Mouse (Mus musculus): ENCODE data around the gene Galnt18.

The Galnt18 gene

GRCm38 (mm10) chr7:111779504-111780242, at the start of gene Galnt18:
Gene Galnt18, minus strand, starts transcription at chr7:111779977.
- DNase-seq (ENCODE audit: low read depth, low spot score): peak; percentile 67

- no peak for DNase-seq (ENCODE audit: low read depth, low spot score)
Observed at GRCm38 (mm10) chr7:111827337-111827736, 47.6 kb upstream of the Galnt18 start.

GRCm38 (mm10) chr7:111813093-111813492, 33.3 kb upstream of the Galnt18 start:
- DNase-seq (ENCODE audit: low read depth, low spot score): no peak

GRCm38 (mm10) chr7:111811036-111811435, 31.3 kb upstream of the Galnt18 start:
- no peak for DNase-seq (ENCODE audit: low read depth, low spot score)

GRCm38 (mm10) chr7:111809796-111810195, 30.0 kb upstream of the Galnt18 start:
- no peak for DNase-seq (ENCODE audit: low read depth, low spot score)

- DNase-seq (ENCODE audit: low read depth, low spot score): no peak
Observed at GRCm38 (mm10) chr7:111806083-111806482, 26.3 kb upstream of the Galnt18 start.

- DNase-seq (ENCODE audit: low read depth, low spot score): no peak
Observed at GRCm38 (mm10) chr7:111804646-111805045, 24.9 kb upstream of the Galnt18 start.

- no peak for DNase-seq (ENCODE audit: low read depth, low spot score)
Observed at GRCm38 (mm10) chr7:111800785-111801184, 21.0 kb upstream of the Galnt18 start.

- no peak for DNase-seq (ENCODE audit: low read depth, low spot score)
Observed at GRCm38 (mm10) chr7:111800120-111800519, 20.3 kb upstream of the Galnt18 start.

GRCm38 (mm10) chr7:111799021-111799420, 19.2 kb upstream of the Galnt18 start:
- no peak for DNase-seq (ENCODE audit: low read depth, low spot score)

- DNase-seq (ENCODE audit: low read depth, low spot score): no peak
Observed at GRCm38 (mm10) chr7:111797337-111798010, 17.7 kb upstream of the Galnt18 start.

GRCm38 (mm10) chr7:111795059-111795458, 15.3 kb upstream of the Galnt18 start:
- DNase-seq (ENCODE audit: low read depth, low spot score): no peak

GRCm38 (mm10) chr7:111792154-111792553, 12.4 kb upstream of the Galnt18 start:
- no peak for DNase-seq (ENCODE audit: low read depth, low spot score)

- DNase-seq (ENCODE audit: low read depth, low spot score): no peak
Observed at GRCm38 (mm10) chr7:111791347-111791746, 11.6 kb upstream of the Galnt18 start.

GRCm38 (mm10) chr7:111787921-111788320, 8.1 kb upstream of the Galnt18 start:
- no peak for DNase-seq (ENCODE audit: low read depth, low spot score)

- no peak for DNase-seq (ENCODE audit: low read depth, low spot score)
Observed at GRCm38 (mm10) chr7:111785478-111785877, 5.7 kb upstream of the Galnt18 start.

GRCm38 (mm10) chr7:111782126-111782525, 2.3 kb upstream of the Galnt18 start:
- no peak for DNase-seq (ENCODE audit: low read depth, low spot score)

GRCm38 (mm10) chr7:111781316-111781715, 1.5 kb upstream of the Galnt18 start:
- DNase-seq (ENCODE audit: low read depth, low spot score): no peak

- no peak for DNase-seq (ENCODE audit: low read depth, low spot score)
Observed at GRCm38 (mm10) chr7:111778789-111779503, 831 bp downstream of the Galnt18 start.

- no peak for DNase-seq (ENCODE audit: low read depth, low spot score)
Observed at GRCm38 (mm10) chr7:111778212-111778611, 1.6 kb downstream of the Galnt18 start.

- no peak for DNase-seq (ENCODE audit: low read depth, low spot score)
Observed at GRCm38 (mm10) chr7:111777186-111777585, 2.6 kb downstream of the Galnt18 start.

GRCm38 (mm10) chr7:111776160-111776559, 3.6 kb downstream of the Galnt18 start:
- no peak for DNase-seq (ENCODE audit: low read depth, low spot score)
